Mouse (Mus musculus) ZHBTc4 (cell line): Measurements from ENCODE around the gene Csad.

Experiments used
- DNase-seq: peaks from one replicate; pipeline ENCODE4 v3.0.0-alpha.2; 2011; ENCODE audit warnings: low read depth, low spot score

Gene Csad

GRCm38 (mm10) chr15:102133314-102133713 lies 71.2 kb downstream of the Csad start:
- DNase-seq = no peak
